Mouse (Mus musculus): ENCODE data around the gene Clec2e.
"Not testable (repeated sequence)": the region's sequence is repeated elsewhere in the genome, so short reads cannot be mapped to it uniquely, and the experiment has no call there.

Gene Clec2e

GRCm38 (mm10) chr6:129100794-129101193 is at the start of gene Clec2e:
Gene Clec2e (minus strand): TSS chr6:129100913.
- not testable (repeated sequence) for DNase-seq

DNA sequence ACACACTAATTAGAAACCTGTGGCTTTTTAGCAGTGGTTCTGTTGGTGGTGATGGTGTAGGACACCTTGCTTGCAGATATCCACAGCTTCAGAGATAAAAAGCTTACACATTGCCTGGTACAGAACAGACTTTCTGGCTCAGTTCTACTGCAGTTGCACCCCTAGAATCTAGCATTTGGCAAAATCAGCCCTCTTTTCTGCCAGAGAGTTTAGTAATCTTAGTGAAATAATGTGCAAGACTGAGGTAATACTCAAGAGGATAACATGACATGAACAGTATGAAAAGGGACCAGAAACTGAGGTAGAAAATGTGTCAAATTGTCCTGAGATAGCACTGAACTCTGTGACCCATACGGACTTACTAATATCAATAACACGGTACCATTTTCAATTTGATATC is 46.1 kb upstream of the Clec2e start:
- DNase-seq: no peak

DNA sequence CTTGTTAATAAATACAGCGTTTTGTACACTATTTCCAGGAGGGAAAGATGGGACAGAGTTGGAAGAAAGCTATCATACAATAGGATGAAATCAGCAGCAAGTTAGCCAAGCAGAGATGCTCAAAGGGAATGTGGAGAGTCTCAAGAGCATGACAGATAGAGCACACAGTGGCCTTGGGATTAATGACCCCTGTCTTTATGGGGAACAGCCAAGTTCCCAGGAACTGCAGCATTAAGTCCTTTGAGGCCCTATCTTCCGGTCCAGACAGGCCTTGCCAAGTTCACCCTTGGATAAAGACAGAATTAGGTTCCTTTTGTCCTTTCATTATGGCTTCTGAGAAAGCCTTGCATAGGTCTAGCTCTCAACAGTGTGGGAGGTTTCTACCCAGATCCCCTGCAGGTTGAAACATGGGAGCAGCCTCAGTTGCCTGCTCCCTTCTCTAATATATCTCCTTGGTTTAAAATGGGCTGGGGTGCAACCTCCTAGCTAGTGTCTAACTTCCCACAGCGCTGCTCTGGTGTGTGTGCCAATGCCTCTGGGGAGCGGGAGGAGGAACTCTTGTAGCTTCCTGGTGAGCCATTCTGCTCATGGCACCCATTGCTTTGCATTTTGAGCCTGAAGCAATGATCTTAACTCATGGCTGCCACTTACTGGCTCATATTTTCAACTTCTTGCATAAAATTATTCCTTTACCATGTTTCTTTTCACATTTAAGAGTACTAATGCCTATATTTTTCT is 32.1 kb upstream of the Clec2e start:
- no peak for DNase-seq

- no peak for DNase-seq
Measured at GRCm38 (mm10) chr6:129126861-129127260, 26.1 kb upstream of the Clec2e start.

DNA sequence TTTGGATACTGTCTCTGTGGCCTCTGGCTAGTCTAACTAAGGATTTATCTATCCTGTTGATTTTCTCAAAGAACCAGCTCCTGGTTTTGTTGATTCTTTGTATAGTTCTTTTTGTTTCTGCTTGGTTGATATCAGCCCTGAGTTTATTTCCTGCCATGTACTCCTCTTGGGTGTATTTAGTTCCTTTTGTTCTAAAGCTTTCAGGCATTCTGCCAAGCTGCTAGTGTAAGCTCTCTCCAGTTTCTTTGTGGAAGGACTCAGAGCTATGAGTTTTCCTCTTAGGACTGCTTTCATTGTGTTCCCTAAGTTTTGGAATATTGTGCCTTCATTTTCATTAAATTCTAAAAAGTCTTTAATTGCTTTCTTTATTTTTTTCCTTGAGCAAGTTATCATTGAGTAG is 23.8 kb upstream of the Clec2e start:
- DNase-seq: not testable (repeated sequence)

DNA sequence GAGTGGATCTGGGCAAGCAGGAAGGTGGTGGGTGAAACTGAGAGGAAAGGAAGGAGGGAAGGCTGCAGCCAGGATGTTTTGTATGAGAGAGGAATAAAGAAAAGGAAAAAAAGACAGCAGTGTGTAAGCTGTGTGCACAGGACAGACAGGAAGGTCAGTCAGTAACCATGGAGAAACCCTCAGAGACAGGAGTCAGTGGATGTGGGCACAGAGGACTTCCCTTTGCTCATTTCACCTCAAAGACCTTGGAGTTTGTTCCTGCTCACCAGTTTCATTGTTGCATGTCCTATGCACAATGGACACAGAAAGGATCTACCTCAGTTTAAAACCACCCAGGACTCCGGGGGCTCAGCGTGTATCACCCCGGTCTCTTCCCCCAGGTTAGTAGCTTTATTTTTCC is 15.5 kb upstream of the Clec2e start:
- DNase-seq: no peak

DNA sequence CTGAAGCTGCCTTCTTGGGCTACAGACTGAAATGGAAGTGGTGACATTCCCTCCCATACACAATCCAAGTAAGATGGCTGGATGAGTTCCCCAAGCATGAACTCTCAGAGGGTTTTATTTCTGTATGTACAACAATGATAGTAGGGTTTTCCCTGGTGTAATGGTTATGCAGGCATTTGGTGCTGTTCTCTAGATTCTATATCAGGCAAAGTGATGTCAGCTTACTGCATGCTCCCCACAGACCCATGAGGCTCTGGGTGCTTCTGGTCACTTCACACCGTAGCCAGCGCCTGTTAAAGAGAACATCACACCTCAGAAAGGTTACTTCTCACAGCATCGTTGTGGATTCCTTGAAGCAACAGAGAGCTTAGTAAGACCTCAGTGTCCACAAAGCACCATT is 13.5 kb upstream of the Clec2e start:
- not testable (repeated sequence) for DNase-seq

DNA sequence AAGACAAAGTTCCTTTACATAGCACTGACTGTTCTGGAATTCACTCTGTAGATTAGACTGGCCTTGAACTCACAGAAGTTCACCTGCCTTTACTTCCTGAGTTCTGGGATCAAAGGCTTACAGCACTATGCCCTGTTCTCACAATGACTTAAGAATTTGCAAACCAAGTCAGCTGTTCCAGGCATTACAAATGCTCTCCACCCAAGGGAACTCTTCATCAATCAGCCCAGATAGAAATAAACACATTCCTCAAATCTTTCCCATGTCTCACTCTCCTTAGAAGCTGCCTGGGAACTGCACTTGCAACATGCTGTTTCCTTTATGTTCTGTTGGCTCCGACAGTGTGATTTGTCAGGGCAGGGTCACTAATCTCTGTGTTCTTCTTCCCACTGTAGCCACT is 13.1 kb upstream of the Clec2e start:
- no peak for DNase-seq

DNA sequence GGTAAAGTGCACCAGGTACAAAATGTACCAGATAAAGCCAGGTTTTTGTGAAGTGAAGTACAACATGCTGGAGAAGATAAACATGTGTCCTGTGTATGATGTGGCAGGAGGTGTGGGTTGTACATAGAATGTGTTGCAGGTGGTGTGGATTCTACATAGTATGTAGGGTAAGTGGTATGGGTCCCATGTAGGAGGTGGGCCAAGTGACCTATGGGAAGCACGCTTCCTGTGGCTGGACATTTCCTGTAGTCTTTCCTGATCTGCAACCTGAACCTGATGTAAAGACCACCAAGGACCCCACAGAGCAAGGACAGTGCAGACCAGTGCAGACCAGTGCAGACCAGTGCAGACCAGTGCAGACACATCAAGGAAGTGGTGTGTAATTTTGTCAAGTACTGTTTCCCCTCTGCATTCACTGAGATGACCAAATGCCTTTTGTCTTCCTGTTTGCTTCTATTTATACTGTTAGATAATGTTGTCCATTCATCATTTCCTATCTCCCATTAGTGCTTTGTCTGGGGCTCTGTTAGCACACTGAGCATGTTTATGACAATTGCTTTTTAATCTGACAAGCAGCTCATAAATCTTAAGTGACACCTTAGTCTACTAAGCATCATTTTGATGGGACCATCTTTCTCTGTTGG is 12.4 kb upstream of the Clec2e start:
- no peak for DNase-seq

DNA sequence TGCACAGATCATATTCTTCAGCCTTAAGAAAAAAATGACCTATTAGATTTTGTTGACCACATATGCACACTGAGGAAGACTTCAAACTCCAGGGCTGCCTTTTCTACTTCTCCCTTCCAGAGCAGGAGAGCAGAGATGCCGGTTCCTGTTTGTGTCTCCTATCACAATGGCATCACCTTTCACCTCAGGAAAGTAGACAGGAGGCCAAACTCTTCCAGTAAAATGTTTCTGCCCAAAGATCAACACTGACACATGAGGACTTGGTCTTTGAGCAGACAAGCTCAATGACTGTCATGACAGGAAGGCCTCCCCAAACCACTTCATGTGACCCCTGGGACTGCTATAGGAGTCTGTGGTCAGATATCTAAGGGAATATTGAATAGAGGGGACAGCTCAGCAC is 11.8 kb upstream of the Clec2e start:
- no peak for DNase-seq

DNA sequence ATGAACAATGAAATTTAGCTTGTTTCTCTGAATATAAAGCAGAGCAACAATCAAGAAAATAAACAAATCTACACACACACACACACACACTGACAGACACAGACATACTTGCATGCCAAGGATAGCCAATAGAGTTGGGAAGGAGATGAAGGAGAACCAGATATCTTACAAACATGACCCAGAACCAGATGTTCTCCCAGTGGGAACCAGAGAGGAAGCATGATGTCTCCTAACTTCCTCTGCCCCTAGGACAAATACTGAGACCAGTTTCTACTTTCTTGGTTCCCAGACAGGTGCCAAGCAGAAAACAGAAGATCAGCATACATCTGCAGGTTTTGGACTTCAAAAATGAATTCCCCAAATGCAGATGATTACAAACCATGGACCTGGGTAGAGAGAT is 7.2 kb upstream of the Clec2e start:
- DNase-seq: no peak

DNA sequence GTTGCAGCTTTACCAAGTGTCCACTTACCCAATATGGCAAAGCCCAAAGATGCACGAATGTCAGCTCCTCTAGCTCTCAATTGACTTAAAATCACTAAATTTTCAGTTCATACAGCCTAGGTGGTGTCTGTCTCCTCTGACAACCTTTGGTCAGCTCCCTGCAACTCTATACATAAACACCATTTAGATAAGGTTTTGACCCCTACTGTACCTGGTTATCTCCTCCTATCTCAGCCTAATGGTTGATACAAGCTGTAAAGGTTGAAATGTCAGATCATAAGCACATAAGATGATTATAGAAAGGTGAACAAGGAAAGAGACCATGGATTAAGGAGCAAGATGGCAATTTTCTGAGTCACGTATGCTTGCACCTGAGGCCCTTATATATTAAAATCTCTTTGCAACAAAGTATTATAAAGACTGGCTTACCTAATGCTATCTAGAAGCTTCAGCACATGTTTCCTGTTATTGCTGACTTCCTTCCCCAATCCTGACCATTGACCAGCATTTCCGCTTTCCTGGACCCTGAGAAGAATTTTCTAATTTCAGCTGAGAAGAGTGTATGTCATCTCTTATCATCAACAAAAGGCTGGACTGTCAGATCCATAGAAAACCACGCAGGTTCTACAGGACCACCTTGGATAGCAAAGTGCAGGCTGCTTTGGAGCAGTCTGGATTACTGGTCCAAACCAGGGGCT is 2.3 kb upstream of the Clec2e start:
- no peak for DNase-seq

DNA sequence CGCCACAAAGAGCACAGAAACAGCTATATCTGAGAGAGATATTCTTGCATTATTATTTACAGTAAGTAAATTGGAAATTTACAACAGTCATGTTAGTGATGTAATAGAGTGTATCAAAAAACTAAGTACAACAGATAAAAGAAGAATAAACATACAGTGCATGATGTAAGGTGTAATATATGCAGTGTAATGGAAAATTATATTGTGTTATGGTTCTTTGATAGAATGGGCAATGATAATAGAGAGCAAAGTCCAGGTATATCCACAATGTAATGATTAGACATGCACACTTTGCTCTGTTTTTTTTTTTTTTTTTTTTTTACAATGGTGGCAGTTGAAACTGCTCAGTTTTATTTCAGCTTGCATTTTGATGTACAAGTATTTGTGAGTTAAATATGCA is 891 bp upstream of the Clec2e start:
- no peak for DNase-seq

- DNase-seq: no peak
Measured at GRCm38 (mm10) chr6:129097929-129098328, 2.8 kb downstream of the Clec2e start.

- peak; percentile 34 for DNase-seq
Measured at GRCm38 (mm10) chr6:129095166-129095565, 5.5 kb downstream of the Clec2e start.

DNA sequence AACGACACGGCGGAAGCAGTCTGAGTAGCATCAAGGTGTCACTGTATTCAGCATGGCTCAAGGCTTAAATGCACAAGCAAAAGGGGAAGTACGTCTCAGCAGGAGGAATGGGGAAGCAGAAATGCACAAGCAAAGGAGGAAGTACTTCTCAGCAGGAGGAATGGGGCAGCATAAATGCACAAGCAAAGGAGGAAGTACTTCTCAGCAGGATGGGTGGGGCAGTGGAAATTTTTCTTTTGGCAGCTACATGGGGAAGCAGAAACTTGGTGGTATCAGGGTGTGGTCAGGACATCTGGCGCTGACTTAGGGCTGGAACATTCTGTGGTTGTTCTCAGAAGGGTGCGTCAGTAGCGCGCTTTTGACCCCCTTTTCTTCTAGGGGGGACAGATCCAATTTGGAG is 12.1 kb downstream of the Clec2e start:
- not testable (repeated sequence) for DNase-seq

DNA sequence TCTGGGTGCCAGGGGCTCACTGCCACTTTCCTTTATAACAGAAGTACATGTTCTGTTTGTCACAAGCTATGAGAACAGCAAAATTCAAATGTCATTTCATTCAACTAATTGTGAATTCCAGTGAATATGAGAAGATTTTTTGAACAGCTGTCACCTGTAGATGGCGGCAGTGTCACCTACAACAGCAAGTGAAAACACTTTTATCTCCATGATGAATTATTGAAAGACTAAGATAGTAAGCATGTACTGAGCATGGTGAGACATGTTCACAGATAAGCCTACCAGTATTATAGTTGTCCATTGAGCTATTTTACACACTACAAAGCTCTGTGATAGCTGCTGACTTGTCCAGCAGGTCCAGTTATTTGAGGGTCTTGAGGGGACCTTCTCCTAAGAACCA is 12.6 kb downstream of the Clec2e start:
- no peak for DNase-seq

DNA sequence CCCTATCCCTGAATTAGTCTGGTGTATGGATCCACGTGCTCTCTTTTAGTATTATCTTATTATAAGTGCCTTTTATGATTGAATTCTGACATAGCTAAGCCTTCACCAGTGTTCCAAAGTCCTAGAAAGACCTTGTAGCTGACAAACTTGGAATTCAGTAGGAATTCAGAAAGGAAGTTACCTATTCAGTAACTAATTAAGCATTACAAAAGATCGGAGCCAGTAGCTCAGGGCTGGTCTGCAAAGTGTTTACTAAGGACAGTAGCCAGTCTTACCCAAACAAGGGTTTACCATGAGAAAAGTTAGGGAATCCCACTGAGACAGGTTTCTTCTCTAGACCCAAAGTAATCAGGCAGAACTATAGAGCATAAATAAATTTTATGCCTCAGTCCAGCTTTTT is 14.7 kb downstream of the Clec2e start:
- not testable (repeated sequence) for DNase-seq

DNA sequence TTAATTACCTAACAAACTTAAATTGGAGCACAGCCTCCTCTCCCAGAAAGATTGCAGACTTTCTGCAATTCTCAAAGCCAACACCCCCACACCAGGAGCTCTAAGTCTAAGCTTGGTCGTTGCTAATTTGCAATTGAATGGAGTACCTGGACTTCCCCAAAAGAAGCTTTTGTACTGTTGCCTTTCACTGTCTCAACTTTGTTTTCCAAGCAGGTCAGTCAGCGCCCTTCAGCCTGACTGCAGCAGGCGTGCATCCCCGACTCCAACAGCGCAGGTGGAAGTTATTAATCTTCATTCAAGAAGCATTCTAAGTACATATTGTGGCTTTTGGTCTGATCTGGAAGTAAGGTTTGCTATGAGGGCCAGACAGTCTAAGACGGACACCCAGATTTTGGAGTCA is 15.6 kb downstream of the Clec2e start:
- no peak for DNase-seq

GRCm38 (mm10) chr6:129066986-129067385 is 33.7 kb downstream of the Clec2e start:
- peak; percentile 27 for DNase-seq

DNA sequence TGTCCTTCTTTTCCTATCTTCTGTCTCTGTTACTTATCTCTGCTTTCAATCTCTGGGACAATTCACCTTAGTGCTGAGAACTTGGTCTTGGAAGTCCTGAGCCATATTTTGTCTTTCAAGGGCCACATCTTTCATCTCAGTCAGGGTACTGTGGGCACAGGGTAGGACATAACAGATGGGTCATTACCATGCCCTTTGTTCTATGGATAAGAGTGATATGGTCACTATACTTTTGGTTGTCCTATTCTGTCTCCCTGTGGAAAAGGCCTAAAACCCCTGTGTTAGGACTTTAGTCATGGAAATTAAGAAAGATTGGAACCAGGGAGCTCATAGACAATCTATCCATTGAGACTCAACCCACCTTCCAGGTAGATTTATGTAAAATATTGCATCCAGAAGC is 34.2 kb downstream of the Clec2e start:
- DNase-seq: no peak

- no peak for DNase-seq
Measured at GRCm38 (mm10) chr6:129065857-129066256, 34.9 kb downstream of the Clec2e start.

- DNase-seq: no peak
Measured at GRCm38 (mm10) chr6:129065407-129065806, 35.3 kb downstream of the Clec2e start.

DNA sequence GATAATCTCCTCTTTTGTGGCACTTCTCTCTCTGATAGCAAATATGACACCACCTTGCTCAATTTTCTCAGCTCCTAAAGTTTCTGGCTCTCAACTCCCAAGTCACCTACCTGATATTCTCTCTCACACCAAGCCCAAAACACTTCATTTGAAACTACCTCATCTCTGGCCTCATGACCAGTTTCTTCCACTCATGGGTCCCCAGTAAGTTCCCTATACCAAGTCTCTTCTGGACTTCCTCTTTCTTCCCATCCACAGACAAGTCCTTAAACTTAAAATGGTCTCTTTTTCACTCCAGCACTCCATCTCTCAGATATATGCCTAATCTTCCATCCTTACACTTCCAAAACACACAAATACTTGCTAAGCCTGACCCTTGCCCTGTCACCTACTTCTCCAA is 42.7 kb downstream of the Clec2e start:
- DNase-seq: no peak

Measured in right cerebral cortex, adult 18-20 months (tissue).